Mouse (Mus musculus): ENCODE measurements around the gene Scgb2b2. TPM values are rescaled to one million over a fixed set of nuclear protein-coding genes. Genes with fewer than 3 reads are reported as not detected.

The Scgb2b2 gene
- not detected in 2 replicates for polyA plus RNA-seq (2015; fragmentation: Nextera tagmentation; extraction: Ambion mirVana)

GRCm38 (mm10) chr7:31290208-31290607, at the start of gene Scgb2b2:
Scgb2b2 (plus strand) TSS chr7:31290508.
- Histone ChIP-seq H3K4me3 (ENCODE audit: low read length) (no peak within 1 kb of the TSS), H3K9ac (ENCODE audit: low read depth, low read length) (no peak within 1 kb of the TSS), H3K27ac (ENCODE audit: low read depth, low read length) (no peak within 1 kb of the TSS), H3K27me3 (replicated peaks; ENCODE audit: control insufficient read depth, insufficient read depth, low read length) (no peaks in the 10 kb centered on the region), H3K4me1 (ENCODE audit: control insufficient read depth, insufficient read depth, low read depth, low read length) (no peaks in the 10 kb centered on the region), H3K36me3 (ENCODE audit: control insufficient read depth, insufficient read depth, low read length) (no peaks in the 10 kb centered on the region), H3K9me3 (ENCODE audit: control insufficient read depth, low read length) (peaks cover 29% of the 10 kb centered on the region), H3K4me2 (ENCODE audit: low read length) (no peak within 1 kb of the TSS)
- WGBS = 83% methylated on average over 5 of the region's 5 CpGs
- ATAC-seq = no peak

DNA sequence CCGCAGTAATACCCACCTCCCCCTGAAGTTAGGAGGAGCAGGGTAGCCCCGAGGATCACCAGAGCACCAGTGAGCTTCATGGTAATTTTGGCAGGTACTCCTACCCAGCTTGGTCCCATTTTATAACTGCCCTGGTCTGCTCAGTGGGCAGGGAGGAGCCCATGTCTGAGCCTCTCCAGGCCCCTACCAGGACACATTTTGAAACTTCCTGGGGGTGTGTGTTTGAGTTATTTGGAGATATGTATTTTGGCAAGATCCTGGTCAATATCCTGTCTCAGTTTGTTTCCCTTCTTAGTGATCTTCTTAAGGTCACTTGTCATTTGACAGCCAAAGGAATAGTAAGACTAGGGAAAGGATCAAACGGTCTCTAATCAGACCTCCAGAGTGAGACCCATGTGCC, 1.4 kb downstream of the Scgb2b2 start, which contains the start of gene Scgb1b2:
Gene Scgb1b2 (minus strand): TSS at position 101 of the 400 bp plus-strand sequence.
- no peaks in the 10 kb centered on the region for H3K36me3 ChIP-seq (ENCODE audit: control insufficient read depth, insufficient read depth, low read length)
- 79% methylated on average over 3 of the region's 3 CpGs for WGBS

More for the DNA sequence above, 1.4 kb downstream of the Scgb2b2 start, which contains the start of gene Scgb1b2:
- no peak for ATAC-seq
- Histone ChIP-seq H3K4me2 (ENCODE audit: low read length) (no peak within 1 kb of the TSS), H3K27ac (ENCODE audit: low read depth, low read length) (no peak within 1 kb of the TSS), H3K27me3 (replicated peaks; ENCODE audit: control insufficient read depth, insufficient read depth, low read length) (no peaks in the 10 kb centered on the region), H3K4me3 (ENCODE audit: low read length) (no peak within 1 kb of the TSS), H3K4me1 (ENCODE audit: control insufficient read depth, insufficient read depth, low read depth, low read length) (no peaks in the 10 kb centered on the region), H3K9ac (ENCODE audit: low read depth, low read length) (no peak within 1 kb of the TSS), H3K9me3 (ENCODE audit: control insufficient read depth, low read length) (peaks cover 24% of the 10 kb centered on the region)

Other genes starting within 250 kb of the Scgb2b2 start
- gene Fxyd5, start 248.0 kb upstream of the Scgb2b2 start, polyA plus RNA-seq (2015; fragmentation: Nextera tagmentation; extraction: Ambion mirVana) = 24.4 and 32.9 TPM in 2 replicates
- 324 and 417 TPM in 2 replicates for gene Fxyd7, start 239.0 kb upstream of the Scgb2b2 start, polyA plus RNA-seq (2015; fragmentation: Nextera tagmentation; extraction: Ambion mirVana)
- 69.4 and 89.9 TPM in 2 replicates for gene Fxyd1, start 233.3 kb upstream of the Scgb2b2 start, polyA plus RNA-seq (2015; fragmentation: Nextera tagmentation; extraction: Ambion mirVana)
- gene Lgi4, start 231.2 kb upstream of the Scgb2b2 start, polyA plus RNA-seq (2015; fragmentation: Nextera tagmentation; extraction: Ambion mirVana) = 0.50 and 0.65 TPM in 2 replicates
- 0.43 and 0.95 TPM in 2 replicates for gene Fxyd3, start 213.8 kb upstream of the Scgb2b2 start, polyA plus RNA-seq (2015; fragmentation: Nextera tagmentation; extraction: Ambion mirVana)
- gene Hpn, start 175.2 kb upstream of the Scgb2b2 start, polyA plus RNA-seq (2015; fragmentation: Nextera tagmentation; extraction: Ambion mirVana) = 0.61 and 0.75 TPM in 2 replicates
- gene Scn1b, start 163.5 kb upstream of the Scgb2b2 start, polyA plus RNA-seq (2015; fragmentation: Nextera tagmentation; extraction: Ambion mirVana) = 19.0 TPM in 2 replicates
- gene Gramd1a, start 134.6 kb upstream of the Scgb2b2 start, polyA plus RNA-seq (2015; fragmentation: Nextera tagmentation; extraction: Ambion mirVana) = 203 and 222 TPM in 2 replicates
- gene Scgb1b2, start 1.3 kb downstream of the Scgb2b2 start, polyA plus RNA-seq (2015; fragmentation: Nextera tagmentation; extraction: Ambion mirVana) = not detected in 2 replicates
- not detected in 2 replicates for gene Scgb2b3, start 71.6 kb downstream of the Scgb2b2 start, polyA plus RNA-seq (2015; fragmentation: Nextera tagmentation; extraction: Ambion mirVana)
- gene Scgb1b3, start 85.1 kb downstream of the Scgb2b2 start, polyA plus RNA-seq (2015; fragmentation: Nextera tagmentation; extraction: Ambion mirVana) = not detected in 2 replicates

Data from hindbrain, embryonic 16.5 days (tissue).